Mouse (Mus musculus) liver (tissue): Measurements from ENCODE around the gene Tcaim.
"Not testable (repeated sequence)": the region's sequence is repeated elsewhere in the genome, so short reads cannot be mapped to it uniquely, and the experiment has no call there.

Experiments
- DNase-seq: peaks from one replicate; pipeline ENCODE4 v3.0.0-alpha.2; 2020; ENCODE audit warnings: mixed read lengths

The Tcaim gene

GRCm38 (mm10) chr9:122855141-122855540 is 49.8 kb downstream of the Tcaim start:
- not testable (repeated sequence) for DNase-seq

DNA sequence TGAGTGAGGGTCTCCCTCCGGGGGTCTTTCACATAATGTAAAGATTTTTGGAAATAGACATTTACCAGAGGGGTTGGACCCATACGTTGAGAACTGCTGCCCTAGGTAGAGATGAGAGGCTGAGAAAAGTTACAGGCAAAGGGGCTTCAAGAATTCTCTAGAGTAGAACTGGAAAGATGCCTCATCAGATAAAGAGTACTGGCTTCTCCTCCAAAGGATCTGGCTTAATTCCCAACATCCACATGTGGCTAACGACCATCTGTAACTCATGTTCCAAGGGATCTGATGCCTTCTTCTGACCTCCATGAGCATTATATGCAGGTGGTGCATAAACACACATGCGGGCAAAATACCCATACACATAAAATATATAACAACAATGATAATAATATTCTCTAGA is 50.3 kb downstream of the Tcaim start:
- no peak for DNase-seq

DNA sequence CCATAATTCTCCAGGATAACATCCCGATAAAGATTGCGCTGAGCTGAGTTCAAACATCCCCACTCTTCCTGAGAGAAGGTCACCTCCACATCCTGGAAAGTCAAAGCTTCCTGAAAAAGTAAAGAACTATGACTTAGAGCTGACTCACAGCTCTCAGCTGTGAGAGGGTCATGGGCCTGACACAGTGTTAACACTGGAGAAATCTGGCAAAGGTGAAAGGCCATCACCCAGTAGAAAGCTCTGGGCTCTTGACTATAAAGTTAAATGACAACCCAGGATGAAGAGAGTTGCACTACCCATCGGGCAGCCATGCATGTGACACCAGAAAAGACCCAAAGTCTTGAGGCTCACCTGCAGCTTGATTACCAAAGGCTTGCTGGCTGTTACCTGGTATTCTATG is 51.4 kb downstream of the Tcaim start:
- DNase-seq, result no peak

- DNase-seq, result no peak
These were observed 55.4 kb downstream of the Tcaim start for GRCm38 (mm10) chr9:122860752-122861151.

GRCm38 (mm10) chr9:122863731-122864130 is 58.4 kb downstream of the Tcaim start:
- no peak for DNase-seq

GRCm38 (mm10) chr9:122864848-122865247 is 59.5 kb downstream of the Tcaim start:
- DNase-seq, result no peak

GRCm38 (mm10) chr9:122865697-122866166 is 60.4 kb downstream of the Tcaim start, which contains the start of gene Zfp445:
Zfp445 (minus strand) TSS chr9:122866006.
- DNase-seq, result peak; percentile 86

- DNase-seq, result no peak
These were observed 60.9 kb downstream of the Tcaim start for GRCm38 (mm10) chr9:122866192-122866591.

DNA sequence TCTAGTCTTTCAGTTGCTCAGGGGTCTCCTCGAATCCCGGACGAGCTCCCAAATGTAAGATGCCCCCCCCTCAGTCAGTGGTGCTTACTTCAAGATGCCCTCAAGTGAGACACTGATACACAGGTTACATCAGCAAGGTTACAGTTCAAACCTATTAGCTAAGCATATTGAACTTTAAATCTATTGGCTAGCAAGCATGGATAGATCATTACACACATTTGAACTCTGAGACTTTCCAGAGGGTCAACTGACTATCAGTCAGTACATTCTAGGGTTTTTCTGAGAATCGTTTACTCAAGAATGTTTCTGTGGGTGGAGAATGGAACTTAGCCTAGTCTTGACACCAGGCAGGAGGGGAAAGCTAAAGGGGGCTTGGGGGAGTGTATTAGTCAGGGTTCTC is 67.3 kb downstream of the Tcaim start:
- no peak for DNase-seq

DNA sequence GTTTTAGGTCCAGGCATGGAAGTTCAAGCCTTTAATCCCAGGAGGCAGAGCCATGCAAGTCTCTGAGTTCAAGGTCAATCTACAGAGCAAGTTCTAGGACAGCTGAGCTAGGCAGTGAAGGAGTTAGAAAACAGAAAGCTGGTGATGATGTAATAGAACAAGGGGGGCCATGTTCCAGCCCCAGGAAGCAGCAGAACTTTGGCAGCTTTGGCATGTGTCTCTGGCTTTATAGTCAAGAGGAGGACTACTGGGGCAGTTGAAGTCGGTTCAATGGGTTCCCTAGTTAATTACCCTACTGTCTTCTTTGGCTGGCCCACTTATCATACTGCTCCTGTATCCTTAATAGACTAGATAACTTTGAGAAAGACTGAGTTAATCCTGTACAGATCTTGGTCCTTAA is 69.3 kb downstream of the Tcaim start:
- no peak for DNase-seq

GRCm38 (mm10) chr9:122875145-122875544 is 69.8 kb downstream of the Tcaim start:
- DNase-seq, result no peak

GRCm38 (mm10) chr9:122885385-122885784 is 80.0 kb downstream of the Tcaim start, which contains the start of gene Zkscan7:
Zkscan7 (plus strand) TSS chr9:122885685.
- no peak for DNase-seq
